Mouse (Mus musculus): ENCODE data around the gene Srl. TPM values are rescaled to one million over a fixed set of nuclear protein-coding genes. Genes with fewer than 3 reads are reported as not detected.

Srl gene
- polyA plus RNA-seq, 1 experiment: 12.1 TPM

GRCm38 (mm10) chr16:4439302-4440066 is 102.1 kb downstream of the Srl start:
- Histone ChIP-seq H3K27me3 (ENCODE audit: control insufficient read depth, insufficient read depth, low read length) (no peaks in the 10 kb centered on the region), H3K4me3 (ENCODE audit: control insufficient read depth, insufficient read depth, low read length) (no peak overlapping the region), H3K36me3 (ENCODE audit: control insufficient read depth, insufficient read depth, low read length) (no peaks in the 10 kb centered on the region), H3K27ac (ENCODE audit: control insufficient read depth, insufficient read depth, low read length) (no peak overlapping the region), H3K4me1 (replicated peaks; ENCODE audit: control insufficient read depth, insufficient read depth, low read length) (peaks cover 20% of the 10 kb centered on the region)
- no peak for DNase-seq
- WGBS: 61% methylated on average over 10 of the region's 10 CpGs
- TF ChIP-seq POLR2A (IDR thresholded peaks at IDR 0.05; ENCODE audit: control insufficient read depth, extremely low read depth, insufficient read depth, low read length, poor library complexity): no peak
- TF ChIP-seq CTCF (IDR thresholded peaks at IDR 0.05; ENCODE audit: borderline replicate concordance, control insufficient read depth, extremely low read depth, insufficient read depth, low read length, poor library complexity): no peak

- H3K27ac ChIP-seq (ENCODE audit: control insufficient read depth, insufficient read depth, low read length): no peak overlapping the region
- H3K4me1 ChIP-seq (replicated peaks; ENCODE audit: control insufficient read depth, insufficient read depth, low read length): peaks cover 20% of the 10 kb centered on the region
- H3K4me3 ChIP-seq (ENCODE audit: control insufficient read depth, insufficient read depth, low read length): no peak overlapping the region
- no peaks in the 10 kb centered on the region for H3K27me3 ChIP-seq (ENCODE audit: control insufficient read depth, insufficient read depth, low read length)
- TF ChIP-seq CTCF (IDR thresholded peaks at IDR 0.05; ENCODE audit: borderline replicate concordance, control insufficient read depth, extremely low read depth, insufficient read depth, low read length, poor library complexity) (no peak), POLR2A (IDR thresholded peaks at IDR 0.05; ENCODE audit: control insufficient read depth, extremely low read depth, insufficient read depth, low read length, poor library complexity) (no peak)
- no peaks in the 10 kb centered on the region for H3K36me3 ChIP-seq (ENCODE audit: control insufficient read depth, insufficient read depth, low read length)
- WGBS: 8% methylated on average over 4 of the region's 4 CpGs
- DNase-seq: no peak
Measured at GRCm38 (mm10) chr16:4436738-4437137, 104.9 kb downstream of the Srl start.

GRCm38 (mm10) chr16:4435371-4435770 is 106.2 kb downstream of the Srl start:
- TF ChIP-seq POLR2A (IDR thresholded peaks at IDR 0.05; ENCODE audit: control insufficient read depth, extremely low read depth, insufficient read depth, low read length, poor library complexity) (no peak), CTCF (IDR thresholded peaks at IDR 0.05; ENCODE audit: borderline replicate concordance, control insufficient read depth, extremely low read depth, insufficient read depth, low read length, poor library complexity) (no peak)

GRCm38 (mm10) chr16:4431841-4432240 is 109.8 kb downstream of the Srl start:
- no peak for DNase-seq
- H3K4me3 ChIP-seq (ENCODE audit: control insufficient read depth, insufficient read depth, low read length): no peak overlapping the region
- H3K4me1 ChIP-seq (replicated peaks; ENCODE audit: control insufficient read depth, insufficient read depth, low read length): peaks cover 8% of the 10 kb centered on the region
- WGBS: 94% methylated on average over 4 of the region's 4 CpGs
- TF ChIP-seq CTCF (IDR thresholded peaks at IDR 0.05; ENCODE audit: borderline replicate concordance, control insufficient read depth, extremely low read depth, insufficient read depth, low read length, poor library complexity) (no peak), POLR2A (IDR thresholded peaks at IDR 0.05; ENCODE audit: control insufficient read depth, extremely low read depth, insufficient read depth, low read length, poor library complexity) (no peak)
- H3K27me3 ChIP-seq (ENCODE audit: control insufficient read depth, insufficient read depth, low read length): no peaks in the 10 kb centered on the region
- no peaks in the 10 kb centered on the region for H3K36me3 ChIP-seq (ENCODE audit: control insufficient read depth, insufficient read depth, low read length)
- no peak overlapping the region for H3K27ac ChIP-seq (ENCODE audit: control insufficient read depth, insufficient read depth, low read length)

More at GRCm38 (mm10) chr16:4435371-4435770, 106.2 kb downstream of the Srl start:
- Histone ChIP-seq H3K4me3 (ENCODE audit: control insufficient read depth, insufficient read depth, low read length) (no peak overlapping the region), H3K27ac (ENCODE audit: control insufficient read depth, insufficient read depth, low read length) (no peak overlapping the region), H3K27me3 (ENCODE audit: control insufficient read depth, insufficient read depth, low read length) (no peaks in the 10 kb centered on the region), H3K4me1 (replicated peaks; ENCODE audit: control insufficient read depth, insufficient read depth, low read length) (peaks cover 20% of the 10 kb centered on the region), H3K36me3 (ENCODE audit: control insufficient read depth, insufficient read depth, low read length) (no peaks in the 10 kb centered on the region)
- no peak for DNase-seq
- WGBS: 98% methylated on average over 2 of the region's 2 CpGs

GRCm38 (mm10) chr16:4431013-4431412 is 110.6 kb downstream of the Srl start:
- 91% methylated on average over 3 of the region's 3 CpGs for WGBS

GRCm38 (mm10) chr16:4430232-4430631 is 111.4 kb downstream of the Srl start:
- H3K4me3 ChIP-seq (ENCODE audit: control insufficient read depth, insufficient read depth, low read length): no peak overlapping the region
- TF ChIP-seq CTCF (IDR thresholded peaks at IDR 0.05; ENCODE audit: borderline replicate concordance, control insufficient read depth, extremely low read depth, insufficient read depth, low read length, poor library complexity) (no peak), POLR2A (IDR thresholded peaks at IDR 0.05; ENCODE audit: control insufficient read depth, extremely low read depth, insufficient read depth, low read length, poor library complexity) (no peak)

More at GRCm38 (mm10) chr16:4431013-4431412, 110.6 kb downstream of the Srl start:
- Histone ChIP-seq H3K27ac (ENCODE audit: control insufficient read depth, insufficient read depth, low read length) (no peak overlapping the region), H3K4me3 (ENCODE audit: control insufficient read depth, insufficient read depth, low read length) (no peak overlapping the region), H3K36me3 (ENCODE audit: control insufficient read depth, insufficient read depth, low read length) (no peaks in the 10 kb centered on the region), H3K4me1 (replicated peaks; ENCODE audit: control insufficient read depth, insufficient read depth, low read length) (peaks cover 2% of the 10 kb centered on the region), H3K27me3 (ENCODE audit: control insufficient read depth, insufficient read depth, low read length) (no peaks in the 10 kb centered on the region)
- TF ChIP-seq CTCF (IDR thresholded peaks at IDR 0.05; ENCODE audit: borderline replicate concordance, control insufficient read depth, extremely low read depth, insufficient read depth, low read length, poor library complexity): no peak
- TF ChIP-seq POLR2A (IDR thresholded peaks at IDR 0.05; ENCODE audit: control insufficient read depth, extremely low read depth, insufficient read depth, low read length, poor library complexity): no peak
- no peak for DNase-seq

More at GRCm38 (mm10) chr16:4430232-4430631, 111.4 kb downstream of the Srl start:
- Histone ChIP-seq H3K27me3 (ENCODE audit: control insufficient read depth, insufficient read depth, low read length) (no peaks in the 10 kb centered on the region), H3K36me3 (ENCODE audit: control insufficient read depth, insufficient read depth, low read length) (no peaks in the 10 kb centered on the region), H3K4me1 (replicated peaks; ENCODE audit: control insufficient read depth, insufficient read depth, low read length) (no peaks in the 10 kb centered on the region), H3K27ac (ENCODE audit: control insufficient read depth, insufficient read depth, low read length) (no peak overlapping the region)
- no peak for DNase-seq
- WGBS: 93% methylated on average over 5 of the region's 5 CpGs

Other genes starting within 250 kb of the Srl start
- gene Adcy9, start 121.3 kb downstream of the Srl start, polyA plus RNA-seq (2012; rRNA removed): 6.4 and 7.6 TPM in 2 replicates
- 12.0 and 13.5 TPM in 2 replicates for gene Tfap4, start 18.0 kb upstream of the Srl start, polyA plus RNA-seq (2012; rRNA removed)
- 11.8 and 14.3 TPM in 2 replicates for gene Glis2, start 52.9 kb upstream of the Srl start, polyA plus RNA-seq (2012; rRNA removed)
- 35.7 and 40.4 TPM in 2 replicates for gene Pam16, start 83.2 kb upstream of the Srl start, polyA plus RNA-seq (2012; rRNA removed)
- 5.3 and 8.1 TPM in 2 replicates for gene Vasn, start 98.1 kb upstream of the Srl start, polyA plus RNA-seq (2012; rRNA removed)
- gene Dnaja3, start 98.2 kb upstream of the Srl start, polyA plus RNA-seq (2012; rRNA removed): 18.3 and 19.7 TPM in 2 replicates
- 391 and 423 TPM in 2 replicates for gene Coro7, start 138.0 kb upstream of the Srl start, polyA plus RNA-seq (2012; rRNA removed)
- gene Nmral1, start 177.5 kb upstream of the Srl start, polyA plus RNA-seq (2012; rRNA removed): 25.6 and 27.2 TPM in 2 replicates
- gene Hmox2, start 184.5 kb upstream of the Srl start, polyA plus RNA-seq (2012; rRNA removed): 44.4 and 54.7 TPM in 2 replicates
- 112 and 119 TPM in 2 replicates for gene Cdip1, start 248.5 kb upstream of the Srl start, polyA plus RNA-seq (2012; rRNA removed)